Mouse (Mus musculus) hindbrain, embryonic 15.5 days (tissue): ENCODE results near the gene Mcts1. TPM values are rescaled to one million over a fixed set of nuclear protein-coding genes. Genes with fewer than 3 reads are reported as not detected.

Source experiments
- ATAC-seq: fragments of 200-750 bp; cut with Nextera tagmentation; 2 replicates; pipeline ENCODE4 v1.8.0; 2017; ENCODE audit warnings: low read depth, moderate number of reproducible peaks, moderate TSS enrichment; ENCODE audit not compliant: low FRiP score
- H3K27ac ChIP-seq: fragments of 300-500 bp; sonication (generic); replicated peaks from 2 replicates; pipeline ENCODE4 v1.5.1; 2015; ENCODE audit warnings: mild to moderate bottlenecking, inconsistent platforms
- H3K27me3 ChIP-seq: fragments of 300-500 bp; sonication (generic); 2 replicates; pipeline ENCODE4 v1.6.1; 2015; ENCODE audit warnings: control low read depth, inconsistent platforms
- H3K36me3 ChIP-seq: fragments of 300-500 bp; sonication (generic); 2 replicates; pipeline ENCODE4 v1.6.1; 2015; ENCODE audit warnings: control low read depth, inconsistent platforms
- H3K4me1 ChIP-seq: fragments of 300-500 bp; sonication (generic); replicated peaks from 2 replicates; pipeline ENCODE4 v1.6.1; 2015; ENCODE audit warnings: control low read depth, inconsistent platforms
- H3K4me2 ChIP-seq: fragments of 300-500 bp; sonication (generic); 2 replicates; pipeline ENCODE4 v1.6.1; 2015; ENCODE audit warnings: moderate library complexity, mild to moderate bottlenecking, inconsistent platforms
- H3K4me3 ChIP-seq: fragments of 300-500 bp; sonication (generic); 2 replicates; pipeline ENCODE4 v1.5.1; 2015; ENCODE audit warnings: mild to moderate bottlenecking, inconsistent platforms
- H3K9ac ChIP-seq: fragments of 300-500 bp; sonication (generic); 2 replicates; pipeline ENCODE4 v1.6.1; 2015; ENCODE audit warnings: inconsistent platforms
- H3K9me3 ChIP-seq: fragments of 300-500 bp; sonication (generic); 2 replicates; pipeline ENCODE4 v1.6.1; 2016; ENCODE audit warnings: control low read depth, inconsistent platforms
- WGBS: fragments of 180-500 bp; shearing (Covaris S2); methylation state at CpG from one replicate; pipeline ENCODE4 v1.1.7; 2015; 5-methylcytosine and 5-hydroxymethylcytosine counted together
- polyA plus RNA-seq: library from polyadenylated mRNA; unstranded; fragments of >200 nt; fragmentation: Nextera tagmentation; extraction: Ambion mirVana; gene quantifications from 2 replicates; pipeline ENCODE4 v1.2.1, GENCODE M21; 2015

Gene Mcts1
- polyA plus RNA-seq, 1 experiment from 2014 or later = 174 TPM

- Histone ChIP-seq H3K27ac (no peak overlapping the region), H3K4me1 (no peaks in the 10 kb centered on the region), H3K27me3 (no peaks in the 10 kb centered on the region), H3K36me3 (no peaks in the 10 kb centered on the region), H3K4me3 (no peak overlapping the region), H3K4me2 (no peak overlapping the region), H3K9me3 (no peaks in the 10 kb centered on the region), H3K9ac (no peak overlapping the region)
- 67% methylated on average over 5 of the region's 5 CpGs for WGBS
- no peak for ATAC-seq
Measured at GRCm38 (mm10) chrX:38593180-38593889, 7.0 kb upstream of the Mcts1 start.

- Histone ChIP-seq H3K36me3 (no peaks in the 10 kb centered on the region), H3K4me3 (peak overlapping the region; percentile 48), H3K4me1 (no peaks in the 10 kb centered on the region), H3K27ac (peak overlapping the region; percentile 85), H3K27me3 (no peaks in the 10 kb centered on the region), H3K4me2 (peak overlapping the region; percentile 61), H3K9ac (peak overlapping the region; percentile 49), H3K9me3 (no peaks in the 10 kb centered on the region)
- 10% methylated on average over 3 of the region's 3 CpGs for WGBS
- ATAC-seq = peak; percentile 83
Measured at GRCm38 (mm10) chrX:38600995-38601369, 604 bp downstream of the Mcts1 start.

- Histone ChIP-seq H3K27ac (peak within 1 kb of the TSS; percentile 95), H3K27me3 (no peaks in the 10 kb centered on the region), H3K36me3 (no peaks in the 10 kb centered on the region), H3K4me2 (peak within 1 kb of the TSS; percentile 52), H3K4me1 (0 out of 2 replicates have a peak, but pooled peaks cover 5% of the 10 kb centered on the region), H3K4me3 (peak within 1 kb of the TSS; percentile 56), H3K9me3 (no peaks in the 10 kb centered on the region), H3K9ac (peak within 1 kb of the TSS; percentile 62)
- 29% methylated on average over 38 of the region's 43 CpGs for WGBS
- ATAC-seq = peak; percentile 99
Measured at GRCm38 (mm10) chrX:38634801-38635637, 34.6 kb downstream of the Mcts1 start, which contains the start of gene C1galt1c1. Gene C1galt1c1, minus strand, starts transcription at chrX:38635087.

GRCm38 (mm10) chrX:38635638-38635931 lies 35.2 kb downstream of the Mcts1 start:
- H3K4me2 ChIP-seq = peak overlapping the region; percentile 52
- peak overlapping the region; percentile 56 for H3K4me3 ChIP-seq
- 0 out of 2 replicates have a peak overlapping the region, but pooled peaks have one; percentile 27 for H3K9ac ChIP-seq
- no peak; the same call in 1 of the 2 replicates for ATAC-seq
- 0 out of 2 replicates have a peak, but pooled peaks cover 5% of the 10 kb centered on the region for H3K4me1 ChIP-seq
- no peaks in the 10 kb centered on the region for H3K9me3 ChIP-seq
- H3K27ac ChIP-seq = peak overlapping the region; percentile 73
- H3K36me3 ChIP-seq = no peaks in the 10 kb centered on the region
- H3K27me3 ChIP-seq = no peaks in the 10 kb centered on the region

- no peak overlapping the region for H3K9ac ChIP-seq
- 76% methylated on average over 4 of the region's 4 CpGs for WGBS
- ATAC-seq = no peak
Measured at GRCm38 (mm10) chrX:38641435-38641834, 41.1 kb downstream of the Mcts1 start.

GRCm38 (mm10) chrX:38642183-38642582 lies 41.8 kb downstream of the Mcts1 start:
- 72% methylated on average over 4 of the region's 4 CpGs for WGBS
- ATAC-seq = no peak
- Histone ChIP-seq H3K36me3 (no peaks in the 10 kb centered on the region), H3K4me3 (no peak overlapping the region), H3K4me2 (no peak overlapping the region), H3K27ac (no peak overlapping the region), H3K4me1 (no peaks in the 10 kb centered on the region), H3K9ac (no peak overlapping the region), H3K9me3 (no peaks in the 10 kb centered on the region), H3K27me3 (no peaks in the 10 kb centered on the region)

More at GRCm38 (mm10) chrX:38641435-38641834, 41.1 kb downstream of the Mcts1 start:
- Histone ChIP-seq H3K36me3 (no peaks in the 10 kb centered on the region), H3K4me2 (no peak overlapping the region), H3K27ac (no peak overlapping the region), H3K9me3 (no peaks in the 10 kb centered on the region), H3K4me3 (no peak overlapping the region), H3K27me3 (no peaks in the 10 kb centered on the region), H3K4me1 (no peaks in the 10 kb centered on the region)

GRCm38 (mm10) chrX:38650404-38651039 lies 50.1 kb downstream of the Mcts1 start:
- WGBS = 61% methylated on average over 9 of the region's 9 CpGs

GRCm38 (mm10) chrX:38651167-38651566 lies 50.8 kb downstream of the Mcts1 start:
- Histone ChIP-seq H3K4me1 (no peaks in the 10 kb centered on the region), H3K4me3 (no peak overlapping the region), H3K9ac (no peak overlapping the region), H3K4me2 (no peak overlapping the region), H3K27me3 (no peaks in the 10 kb centered on the region), H3K36me3 (no peaks in the 10 kb centered on the region), H3K9me3 (no peaks in the 10 kb centered on the region), H3K27ac (no peak overlapping the region)
- ATAC-seq = no peak
- 31% methylated on average over 5 of the region's 7 CpGs for WGBS

More at GRCm38 (mm10) chrX:38650404-38651039, 50.1 kb downstream of the Mcts1 start:
- Histone ChIP-seq H3K27me3 (no peaks in the 10 kb centered on the region), H3K4me3 (no peak overlapping the region), H3K36me3 (no peaks in the 10 kb centered on the region), H3K4me2 (no peak overlapping the region), H3K27ac (no peak overlapping the region), H3K9me3 (no peaks in the 10 kb centered on the region), H3K4me1 (no peaks in the 10 kb centered on the region), H3K9ac (no peak overlapping the region)
- no peak for ATAC-seq

- WGBS = 82% methylated on average over 1 of the region's 1 CpGs
- no peak for ATAC-seq
Measured at GRCm38 (mm10) chrX:38653181-38653580, 52.8 kb downstream of the Mcts1 start.

GRCm38 (mm10) chrX:38654681-38655080 lies 54.3 kb downstream of the Mcts1 start:
- H3K36me3 ChIP-seq = no peaks in the 10 kb centered on the region
- no peaks in the 10 kb centered on the region for H3K9me3 ChIP-seq
- H3K4me1 ChIP-seq = no peaks in the 10 kb centered on the region
- H3K27ac ChIP-seq = no peak overlapping the region
- H3K4me2 ChIP-seq = no peak overlapping the region
- no peak for ATAC-seq
- no peak overlapping the region for H3K9ac ChIP-seq
- no peaks in the 10 kb centered on the region for H3K27me3 ChIP-seq
- 81% methylated on average over 5 of the region's 5 CpGs for WGBS
- H3K4me3 ChIP-seq = no peak overlapping the region

More at GRCm38 (mm10) chrX:38653181-38653580, 52.8 kb downstream of the Mcts1 start:
- Histone ChIP-seq H3K9ac (no peak overlapping the region), H3K4me3 (no peak overlapping the region), H3K27ac (no peak overlapping the region), H3K27me3 (no peaks in the 10 kb centered on the region), H3K36me3 (no peaks in the 10 kb centered on the region), H3K4me1 (no peaks in the 10 kb centered on the region), H3K9me3 (no peaks in the 10 kb centered on the region), H3K4me2 (no peak overlapping the region)

- no peaks in the 10 kb centered on the region for H3K9me3 ChIP-seq
- H3K4me3 ChIP-seq = no peak overlapping the region
- no peak overlapping the region for H3K9ac ChIP-seq
- 54% methylated on average over 4 of the region's 4 CpGs for WGBS
- ATAC-seq = no peak
- no peak overlapping the region for H3K4me2 ChIP-seq
- no peak overlapping the region for H3K27ac ChIP-seq
- H3K4me1 ChIP-seq = no peaks in the 10 kb centered on the region
- H3K27me3 ChIP-seq = no peaks in the 10 kb centered on the region
- no peaks in the 10 kb centered on the region for H3K36me3 ChIP-seq
Measured at GRCm38 (mm10) chrX:38656206-38656883, 56.0 kb downstream of the Mcts1 start.
